Mouse (Mus musculus): Measurements from ENCODE around the gene Rbms3.

Rbms3 gene

GRCm38 (mm10) chr9:117051935-117052334 lies 577.8 kb downstream of the Rbms3 start:
- no peak for DNase-seq (ENCODE audit: low spot score in 2 of 2)

- no peak for DNase-seq (ENCODE audit: low spot score in 2 of 2)
Observed at GRCm38 (mm10) chr9:117048641-117049040, 581.1 kb downstream of the Rbms3 start.

DNA sequence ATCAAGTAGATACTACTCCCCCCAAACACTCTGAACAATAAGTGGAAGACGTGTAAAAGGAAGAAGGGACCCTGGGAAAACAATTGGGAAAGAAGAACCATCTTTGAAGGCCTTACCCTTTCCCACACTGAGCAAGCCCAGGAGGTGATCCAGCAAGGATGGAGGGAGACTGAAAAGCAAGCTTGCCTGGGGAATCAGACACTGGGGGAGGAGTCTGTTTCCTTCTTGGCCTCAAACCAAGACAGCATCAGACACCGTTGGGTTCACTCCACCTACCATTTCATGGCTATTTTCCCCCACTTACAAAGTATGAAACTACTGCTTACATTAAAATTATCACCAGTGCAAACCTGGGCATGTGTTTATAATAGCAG lies 587.7 kb downstream of the Rbms3 start:
- DNase-seq (ENCODE audit: low spot score in 2 of 2), result no peak

DNA sequence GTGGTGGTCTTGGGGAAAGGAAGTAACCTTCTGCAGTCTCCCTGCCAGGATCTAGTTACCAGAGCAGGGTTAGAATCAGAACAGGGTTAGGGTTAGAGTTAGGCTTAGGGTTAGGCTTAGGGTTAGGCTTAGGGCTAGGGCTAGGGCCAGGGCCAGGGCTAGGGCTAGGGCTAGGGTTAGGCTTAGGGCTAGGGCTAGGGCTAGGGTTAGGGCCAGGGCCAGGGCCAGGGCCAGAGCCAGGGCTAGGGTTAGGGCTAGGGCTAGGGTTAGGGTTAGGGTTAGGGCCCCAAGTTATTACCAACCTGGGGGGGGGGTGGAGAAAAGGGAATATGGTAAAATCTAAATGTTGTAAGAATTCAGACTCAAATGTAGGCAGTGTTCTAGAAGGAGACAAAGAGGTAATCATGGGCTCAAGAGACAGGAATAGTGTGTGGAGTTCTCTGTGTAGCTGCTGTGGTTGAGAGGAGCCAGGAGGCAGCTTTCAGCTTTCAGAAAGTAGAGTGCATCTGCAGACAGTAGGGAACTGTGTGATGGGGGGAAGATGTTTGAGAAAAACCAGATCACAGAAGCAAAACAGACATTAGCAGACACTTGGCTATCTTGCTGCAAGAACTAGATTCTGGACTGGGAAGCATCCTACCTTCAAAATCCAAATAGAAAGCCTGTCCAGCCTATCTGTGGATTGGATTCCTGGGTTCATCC lies 588.3 kb downstream of the Rbms3 start:
- DNase-seq (ENCODE audit: low spot score in 2 of 2), result no peak

- peak in 1 of 2 experiments; percentile 25 for DNase-seq (ENCODE audit: low spot score in 2 of 2)
Observed at GRCm38 (mm10) chr9:117039941-117040453, 589.7 kb downstream of the Rbms3 start.

GRCm38 (mm10) chr9:117032690-117033089 lies 597.0 kb downstream of the Rbms3 start:
- DNase-seq (ENCODE audit: low spot score in 2 of 2), result no peak

- no peak for DNase-seq (ENCODE audit: low spot score in 2 of 2)
Observed at GRCm38 (mm10) chr9:117031237-117031636, 598.5 kb downstream of the Rbms3 start.

- DNase-seq (ENCODE audit: low spot score in 2 of 2), result peak in 1 of 2 experiments; percentile 55
Observed at GRCm38 (mm10) chr9:117030837-117031236, 598.9 kb downstream of the Rbms3 start.

DNA sequence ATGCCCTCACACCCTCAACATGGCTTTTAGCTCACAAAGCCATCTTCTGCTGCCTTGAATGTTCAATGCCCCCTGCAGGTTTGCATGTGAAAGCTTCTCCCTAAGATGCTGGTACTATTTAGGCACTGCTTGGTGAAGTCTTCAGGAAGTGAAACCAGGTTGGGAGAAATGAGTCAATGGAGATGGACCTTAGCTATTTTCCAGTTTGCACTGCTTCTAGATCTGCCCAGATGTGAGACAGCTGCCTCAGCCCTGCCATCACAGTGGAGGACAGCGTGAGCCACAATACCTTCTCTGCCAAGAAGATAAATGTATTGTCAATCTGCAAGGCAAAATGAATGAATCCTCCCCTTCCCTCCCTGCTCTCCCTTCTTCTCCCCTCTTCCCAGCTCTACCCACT lies 599.8 kb downstream of the Rbms3 start:
- DNase-seq (ENCODE audit: low spot score in 2 of 2), result no peak

- DNase-seq (ENCODE audit: low spot score in 2 of 2), result no peak
Observed at GRCm38 (mm10) chr9:117028586-117028985, 601.1 kb downstream of the Rbms3 start.

DNA sequence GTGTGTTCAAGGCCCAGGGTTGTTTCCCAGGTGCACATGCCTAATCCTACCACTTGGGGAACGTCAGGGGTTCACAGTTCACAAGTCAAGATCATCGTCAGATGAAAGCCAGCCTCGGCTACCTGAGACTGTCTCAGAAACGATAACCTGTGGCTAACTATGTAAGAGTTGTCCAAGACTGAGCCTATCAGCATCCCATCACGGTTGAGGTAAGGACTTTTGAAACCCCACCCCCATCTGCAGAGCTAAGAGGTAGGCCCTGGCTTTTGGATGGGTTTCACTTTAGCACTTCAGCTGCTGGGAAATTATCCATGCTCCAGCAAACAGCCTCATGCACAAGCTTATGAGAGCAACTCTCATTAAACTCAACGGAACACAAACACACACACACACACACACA lies 607.6 kb downstream of the Rbms3 start:
- no peak for DNase-seq (ENCODE audit: low spot score in 2 of 2)

DNA sequence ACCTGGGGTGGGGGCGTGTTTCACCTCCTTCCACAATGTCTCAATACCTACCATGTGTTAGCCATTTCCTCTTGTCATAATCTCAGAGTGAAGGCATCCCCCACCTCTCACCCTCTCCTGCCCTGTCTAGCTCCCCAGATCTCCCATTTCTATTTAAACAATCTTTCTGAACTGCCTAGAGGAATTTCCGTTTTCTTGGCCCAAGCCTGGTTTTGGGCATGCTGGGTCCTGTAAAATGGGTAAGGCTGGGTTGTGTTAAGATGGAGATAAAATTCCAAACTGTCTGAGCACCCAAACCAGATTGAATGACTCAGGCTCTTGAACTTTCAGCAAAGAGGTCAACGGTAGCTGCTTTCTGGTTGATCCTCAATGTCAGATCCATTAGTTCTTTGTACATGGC lies 608.2 kb downstream of the Rbms3 start:
- DNase-seq (ENCODE audit: low spot score in 2 of 2), result no peak

DNA sequence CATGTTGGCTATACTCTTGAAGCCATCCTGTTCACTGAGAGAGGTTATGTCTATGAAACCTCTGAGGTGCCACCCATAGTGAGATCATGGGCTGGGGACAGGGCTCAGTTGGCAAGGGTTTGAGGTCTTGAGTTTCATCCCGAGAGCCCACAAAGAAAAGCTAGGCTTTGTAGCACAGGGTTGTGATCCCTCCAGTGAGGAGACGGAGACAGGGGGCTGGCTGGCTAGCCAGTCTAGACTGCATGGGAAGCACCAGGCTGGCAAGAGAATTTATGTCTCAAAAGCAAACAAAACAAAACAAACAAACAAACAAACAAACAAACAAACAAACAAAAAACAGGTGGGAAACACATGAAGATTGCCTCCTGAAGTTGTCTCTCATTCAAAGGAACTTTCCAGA lies 609.5 kb downstream of the Rbms3 start:
- DNase-seq (ENCODE audit: low spot score in 2 of 2), result no peak

GRCm38 (mm10) chr9:117018741-117019163 lies 611.0 kb downstream of the Rbms3 start:
- no peak for DNase-seq (ENCODE audit: low spot score in 2 of 2)

DNA sequence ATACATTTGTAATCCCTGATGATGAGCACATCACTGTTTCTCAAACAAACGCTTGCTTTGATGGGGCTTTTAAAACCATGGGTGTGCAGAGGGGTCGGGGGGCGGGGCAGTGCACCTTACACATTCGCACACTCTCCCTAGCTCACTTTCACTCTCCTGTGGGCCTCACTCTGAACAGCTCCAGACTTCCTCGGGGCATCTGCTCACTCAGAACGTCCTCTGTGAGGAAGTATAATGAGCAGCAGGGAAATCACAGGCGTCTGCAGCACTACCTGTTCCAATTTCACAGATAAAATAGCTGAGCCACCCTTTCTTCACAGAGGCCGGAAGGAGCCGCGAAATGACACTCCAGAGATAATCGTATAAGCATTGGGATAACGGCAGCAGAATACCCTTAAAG lies 611.4 kb downstream of the Rbms3 start:
- DNase-seq (ENCODE audit: low spot score in 2 of 2), result no peak

GRCm38 (mm10) chr9:117016605-117017319 lies 613.0 kb downstream of the Rbms3 start:
- DNase-seq (ENCODE audit: low spot score in 2 of 2), result no peak

GRCm38 (mm10) chr9:117013386-117013785 lies 616.3 kb downstream of the Rbms3 start:
- no peak for DNase-seq (ENCODE audit: low spot score in 2 of 2)

GRCm38 (mm10) chr9:117010801-117011200 lies 618.9 kb downstream of the Rbms3 start:
- no peak for DNase-seq (ENCODE audit: low spot score in 2 of 2)

DNA sequence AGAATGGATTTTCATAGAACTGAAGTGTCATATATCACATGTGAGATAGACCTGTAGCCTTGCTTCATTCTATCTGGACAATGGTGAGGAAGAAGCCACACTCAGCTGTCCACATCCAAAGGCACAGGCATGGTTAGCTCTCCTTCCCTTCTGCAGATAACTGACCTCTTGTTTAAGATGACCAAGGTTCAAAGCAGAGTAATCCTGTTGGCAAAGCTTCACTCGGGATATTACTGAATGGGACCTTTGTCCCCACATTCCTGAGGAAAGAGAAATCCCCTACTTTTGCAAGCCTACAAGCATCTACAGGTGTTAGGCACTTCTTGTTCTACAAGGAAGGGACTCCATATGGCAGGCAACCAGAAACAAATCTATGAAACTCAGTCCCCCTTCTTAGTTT lies 621.5 kb downstream of the Rbms3 start:
- no peak for DNase-seq (ENCODE audit: low spot score in 2 of 2)

GRCm38 (mm10) chr9:117002083-117002482 lies 627.6 kb downstream of the Rbms3 start:
- DNase-seq (ENCODE audit: low spot score in 2 of 2), result no peak

GRCm38 (mm10) chr9:116999186-116999585 lies 630.5 kb downstream of the Rbms3 start:
- no peak for DNase-seq (ENCODE audit: low spot score in 2 of 2)

DNA sequence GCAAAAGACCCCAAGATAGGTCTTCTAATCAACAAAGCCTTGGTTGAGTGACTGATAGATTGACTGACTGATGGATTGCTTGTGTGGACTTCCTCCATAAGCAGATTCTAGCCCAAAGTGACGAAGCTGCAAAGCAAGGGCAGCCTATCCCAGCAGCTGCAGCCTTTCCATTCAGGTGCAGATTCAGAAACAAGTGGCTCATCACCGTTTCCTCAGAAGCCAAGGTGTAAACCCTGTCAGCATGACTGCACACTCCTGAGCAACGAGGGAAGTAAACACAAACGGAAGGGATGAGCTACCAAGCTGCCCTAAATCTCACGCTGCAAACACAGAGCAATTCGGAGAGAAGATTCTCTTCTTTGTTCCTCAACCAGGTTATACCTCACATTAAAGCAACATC lies 639.4 kb downstream of the Rbms3 start:
- DNase-seq (ENCODE audit: low spot score in 2 of 2), result no peak

DNA sequence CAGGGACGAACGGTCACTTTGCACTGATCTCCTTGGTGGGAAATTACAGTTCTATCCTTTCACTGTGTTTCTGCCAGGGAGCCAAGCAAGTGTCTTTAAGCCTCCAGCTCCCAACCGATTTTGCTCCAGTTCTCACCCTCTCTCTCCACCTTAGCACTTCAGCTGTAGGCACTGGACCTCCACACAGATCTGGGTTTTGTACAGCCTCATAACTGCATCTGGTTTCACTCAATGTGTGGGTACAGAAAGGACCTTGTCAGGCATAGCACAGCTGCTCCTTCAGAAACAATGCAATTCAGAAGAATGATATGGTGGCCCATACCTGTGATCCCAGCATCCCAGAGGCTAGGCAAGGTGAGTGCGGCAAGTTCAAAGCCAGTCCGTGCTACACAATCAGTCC lies 648.9 kb downstream of the Rbms3 start:
- DNase-seq (ENCODE audit: low spot score in 2 of 2), result no peak
